Mouse (Mus musculus) hindbrain, embryonic 16.5 days (tissue): Measurements from ENCODE around the gene Sult1a1. TPM values are rescaled to one million over a fixed set of nuclear protein-coding genes. Genes with fewer than 3 reads are reported as not detected.
"Not testable (repeated sequence)": the region's sequence is repeated elsewhere in the genome, so short reads cannot be mapped to it uniquely, and the experiment has no call there.

Experiments used
- ATAC-seq: fragments of 200-750 bp; cut with Nextera tagmentation; 2 replicates; pipeline ENCODE4 v1.8.0; 2017; ENCODE audit warnings: moderate TSS enrichment, moderate library complexity
- H3K27ac ChIP-seq: fragments of 300-500 bp; sonication (generic); 2 replicates; pipeline ENCODE4 v1.5.1; 2014; ENCODE audit warnings: low read depth, mild to moderate bottlenecking, control low read depth, low read length, moderate library complexity
- H3K27me3 ChIP-seq: fragments of 300-500 bp; sonication (generic); replicated peaks from 2 replicates; pipeline ENCODE4 v1.6.1; 2014; ENCODE audit warnings: low read length; ENCODE audit not compliant: control insufficient read depth, insufficient read depth
- H3K36me3 ChIP-seq: fragments of 300-500 bp; sonication (generic); 2 replicates; pipeline ENCODE4 v1.6.1; 2014; ENCODE audit warnings: mild to moderate bottlenecking, low read length, moderate library complexity, mixed read lengths; ENCODE audit not compliant: control insufficient read depth, insufficient read depth
- H3K4me1 ChIP-seq: fragments of 300-500 bp; sonication (generic); 2 replicates; pipeline ENCODE4 v1.6.1; 2014; ENCODE audit warnings: low read depth, low read length; ENCODE audit not compliant: control insufficient read depth, insufficient read depth
- H3K4me2 ChIP-seq: fragments of 300-500 bp; sonication (generic); 2 replicates; pipeline ENCODE4 v1.6.1; 2014; ENCODE audit warnings: mild to moderate bottlenecking, low read length, control low read depth, moderate library complexity
- H3K4me3 ChIP-seq: fragments of 300-500 bp; sonication (generic); 2 replicates; pipeline ENCODE4 v1.5.1; 2014; ENCODE audit warnings: mild to moderate bottlenecking, low read length, control low read depth, moderate library complexity
- H3K9ac ChIP-seq: fragments of 300-500 bp; sonication (generic); 2 replicates; pipeline ENCODE4 v1.6.1; 2014; ENCODE audit warnings: low read depth, mild to moderate bottlenecking, control low read depth, low read length, moderate library complexity
- H3K9me3 ChIP-seq: fragments of 300-500 bp; sonication (generic); 2 replicates; pipeline ENCODE4 v1.6.1; 2014; ENCODE audit warnings: mild to moderate bottlenecking, low read length, moderate library complexity; ENCODE audit not compliant: control insufficient read depth
- WGBS: fragments of 180-500 bp; shearing (Covaris S2); extraction: QIAGEN DNeasy Blood & Tissue Kit; methylation state at CpG from one replicate; pipeline ENCODE4 v1.1.7; 2014; 5-methylcytosine and 5-hydroxymethylcytosine counted together
- polyA plus RNA-seq: library from polyadenylated mRNA; unstranded; fragments of >200 nt; fragmentation: Nextera tagmentation; extraction: Ambion mirVana; gene quantifications from 2 replicates; pipeline ENCODE4 v1.2.1, GENCODE M21; 2015

Sult1a1 gene
- polyA plus RNA-seq, 1 experiment from 2014 or later: 12.0 TPM

GRCm38 (mm10) chr7:126644345-126644744 is 31.9 kb downstream of the Sult1a1 start:
- 74% methylated on average over 3 of the region's 3 CpGs for WGBS
- no peak for ATAC-seq
- H3K27me3 ChIP-seq: no peaks in the 10 kb centered on the region

DNA sequence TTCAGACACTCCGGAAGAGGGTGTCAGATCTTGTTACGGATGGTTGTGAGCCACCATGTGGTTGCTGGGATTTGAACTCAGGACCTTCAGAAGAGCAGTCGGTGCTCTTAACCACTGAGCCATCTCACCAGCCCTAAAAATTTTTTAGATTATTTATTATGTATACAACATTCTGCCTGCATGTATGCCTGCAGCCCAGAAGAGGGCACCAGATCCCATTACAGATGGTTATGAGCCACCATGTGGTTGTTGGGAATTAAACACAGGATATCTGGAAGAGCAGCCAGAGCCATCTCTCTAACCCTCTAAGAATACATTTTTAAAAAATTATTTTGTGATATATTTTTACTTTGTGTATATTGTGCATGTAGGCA is 33.0 kb downstream of the Sult1a1 start:
- 79% methylated on average over 3 of the region's 3 CpGs for WGBS
- H3K9ac ChIP-seq, H3K4me2 ChIP-seq, H3K36me3 ChIP-seq, H3K9me3 ChIP-seq, H3K27ac ChIP-seq, H3K27me3 ChIP-seq, H3K4me3 ChIP-seq, H3K4me1 ChIP-seq, ATAC-seq: not testable (repeated sequence)

More at GRCm38 (mm10) chr7:126644345-126644744, 31.9 kb downstream of the Sult1a1 start:
- Histone ChIP-seq H3K9me3 (no peaks in the 10 kb centered on the region), H3K36me3 (no peaks in the 10 kb centered on the region), H3K4me1 (peaks cover 4% of the 10 kb centered on the region; the same call in 1 of the 2 replicates), H3K4me3 (no peak overlapping the region), H3K4me2 (no peak overlapping the region), H3K27ac (no peak overlapping the region), H3K9ac (no peak overlapping the region)

GRCm38 (mm10) chr7:126642545-126643243 is 33.5 kb downstream of the Sult1a1 start:
- Histone ChIP-seq H3K9ac (no peak overlapping the region), H3K36me3 (no peaks in the 10 kb centered on the region), H3K27ac (no peak overlapping the region), H3K4me3 (no peak overlapping the region), H3K9me3 (no peaks in the 10 kb centered on the region), H3K4me1 (no peaks in the 10 kb centered on the region), H3K4me2 (no peak overlapping the region), H3K27me3 (no peaks in the 10 kb centered on the region)
- WGBS: 69% methylated on average over 5 of the region's 5 CpGs
- no peak for ATAC-seq

DNA sequence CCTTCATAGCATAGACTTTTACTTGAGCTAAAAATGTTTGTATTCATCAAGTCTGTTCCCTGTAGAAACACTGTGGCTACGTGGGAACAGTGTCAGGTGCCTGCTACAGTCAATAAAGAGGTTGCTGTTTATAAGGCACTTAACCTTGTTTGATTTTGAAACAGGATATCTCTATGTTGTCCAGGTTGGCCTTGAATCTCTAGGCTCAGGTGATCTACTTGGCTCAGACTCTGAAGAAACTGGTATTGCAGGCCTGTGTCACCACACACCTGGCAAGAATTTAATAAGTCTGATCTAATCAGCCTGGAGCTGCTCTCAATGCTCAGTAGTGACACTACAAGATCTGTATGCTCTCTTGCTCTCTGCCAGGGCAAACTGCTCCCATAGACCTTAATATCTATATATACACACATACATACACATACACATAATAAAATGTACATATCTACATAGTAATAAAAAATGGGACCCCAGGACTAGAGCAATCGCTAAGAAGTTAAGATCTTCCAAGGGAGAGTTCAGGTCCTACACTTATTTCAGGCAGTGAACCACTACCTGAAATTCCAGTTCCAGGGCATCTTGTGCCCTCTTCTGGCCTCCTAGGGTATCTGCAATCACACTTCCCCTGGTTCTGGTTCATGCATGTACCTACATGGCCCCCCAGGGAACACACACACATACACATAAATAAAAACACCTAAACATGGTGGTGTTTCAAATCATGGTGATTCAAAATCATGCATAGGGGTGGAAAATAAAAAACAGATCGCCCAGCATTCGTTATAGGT is 39.3 kb downstream of the Sult1a1 start:
- no peak overlapping the region for H3K27ac ChIP-seq
- 20% methylated on average over 4 of the region's 4 CpGs for WGBS
- no peak overlapping the region for H3K9ac ChIP-seq
- H3K4me3 ChIP-seq: no peak overlapping the region
- H3K4me1 ChIP-seq: no peaks in the 10 kb centered on the region
- no peak for ATAC-seq
- H3K9me3 ChIP-seq: no peaks in the 10 kb centered on the region
- H3K4me2 ChIP-seq: no peak overlapping the region
- H3K36me3 ChIP-seq: no peaks in the 10 kb centered on the region
- no peaks in the 10 kb centered on the region for H3K27me3 ChIP-seq

DNA sequence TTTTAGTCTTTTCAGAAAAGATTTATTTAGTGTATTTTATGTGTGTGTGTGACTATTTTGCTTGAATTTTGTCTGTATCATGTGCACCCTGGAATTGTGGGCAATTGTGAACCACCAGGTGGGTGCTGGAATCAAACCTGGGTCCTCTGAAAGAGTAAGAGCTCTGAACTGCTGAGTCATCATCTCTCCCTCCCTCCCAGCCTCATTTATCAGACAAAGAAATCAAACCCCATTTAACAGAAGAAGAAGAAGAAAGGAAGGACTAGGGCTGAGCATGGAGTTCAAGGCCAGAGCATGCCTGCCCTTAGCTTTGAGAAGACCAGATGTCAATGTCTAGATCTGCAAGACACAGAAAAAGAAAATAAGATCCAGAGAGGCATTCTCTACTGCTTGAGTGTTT is 40.9 kb downstream of the Sult1a1 start:
- H3K4me3 ChIP-seq: no peak overlapping the region
- H3K36me3 ChIP-seq: no peaks in the 10 kb centered on the region
- H3K9me3 ChIP-seq: no peaks in the 10 kb centered on the region
- H3K4me1 ChIP-seq: no peaks in the 10 kb centered on the region
- H3K4me2 ChIP-seq: no peak overlapping the region
- no peak overlapping the region for H3K27ac ChIP-seq
- no peak for ATAC-seq
- no peak overlapping the region for H3K9ac ChIP-seq
- H3K27me3 ChIP-seq: no peaks in the 10 kb centered on the region

DNA sequence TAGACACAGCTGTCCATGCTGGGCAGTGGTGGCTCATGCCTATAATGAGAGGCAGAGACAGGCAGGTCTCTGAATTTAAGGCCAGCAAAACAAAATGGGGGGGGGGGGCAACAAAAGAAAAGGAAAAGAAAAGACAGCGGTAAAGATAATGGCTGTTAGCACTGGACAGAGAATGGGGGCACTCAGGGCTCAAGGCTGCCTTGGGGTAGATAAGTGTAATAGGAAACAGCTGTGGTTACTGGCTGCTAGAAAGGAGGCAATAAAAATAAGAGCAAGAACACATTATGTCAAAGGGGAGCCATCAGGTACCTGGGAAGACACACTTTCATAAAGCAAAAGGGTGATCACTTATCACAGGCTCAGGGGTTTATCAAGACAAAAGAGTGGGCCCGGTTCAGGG is 43.8 kb downstream of the Sult1a1 start:
- 86% methylated on average over 2 of the region's 2 CpGs for WGBS
- H3K4me3 ChIP-seq: no peak overlapping the region
- ATAC-seq: no peak
- no peaks in the 10 kb centered on the region for H3K4me1 ChIP-seq
- no peaks in the 10 kb centered on the region for H3K36me3 ChIP-seq
- H3K27ac ChIP-seq: no peak overlapping the region
- H3K9me3 ChIP-seq: no peaks in the 10 kb centered on the region
- no peak overlapping the region for H3K9ac ChIP-seq
- no peaks in the 10 kb centered on the region for H3K27me3 ChIP-seq
- H3K4me2 ChIP-seq: no peak overlapping the region

DNA sequence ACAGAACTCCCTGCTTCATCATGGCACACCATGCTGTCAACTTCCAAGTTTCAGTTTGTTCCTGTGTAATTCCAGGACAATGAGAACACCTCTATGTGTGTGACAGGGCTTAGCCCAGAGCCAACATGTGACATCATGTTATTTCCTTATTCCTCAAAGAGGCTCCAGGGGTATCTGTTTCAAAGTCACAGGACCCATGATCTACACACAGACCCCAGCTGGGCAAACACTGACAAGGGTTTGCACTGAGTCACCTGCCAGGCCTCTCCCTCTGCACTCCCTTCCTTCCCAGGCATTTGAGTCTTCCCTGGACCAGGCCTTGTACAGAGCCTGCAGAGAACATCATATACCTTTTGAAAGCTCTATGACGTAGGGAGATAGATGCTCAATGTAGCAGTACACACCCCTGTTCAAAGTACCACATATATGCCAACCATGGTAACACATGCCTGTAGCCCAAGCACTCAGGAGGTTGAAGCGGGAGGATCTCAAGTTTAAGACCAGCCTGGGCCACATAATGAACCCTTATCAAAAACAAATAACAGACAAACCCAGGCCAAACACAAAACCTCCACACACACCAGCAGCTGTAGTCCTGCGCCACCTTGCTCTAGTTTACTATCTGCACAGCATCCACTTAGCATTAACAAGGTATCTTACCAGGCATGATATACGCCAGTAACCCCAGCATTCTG is 45.3 kb downstream of the Sult1a1 start, which contains the start of gene Nupr1:
Gene Nupr1 (minus strand): TSS at position 38 of the 695 bp plus-strand sequence.
- no peak within 1 kb of the TSS for H3K9ac ChIP-seq
- H3K27ac ChIP-seq: no peak within 1 kb of the TSS
- H3K9me3 ChIP-seq: no peaks in the 10 kb centered on the region
- no peak for ATAC-seq
- no peaks in the 10 kb centered on the region for H3K4me1 ChIP-seq
- H3K4me3 ChIP-seq: no peak within 1 kb of the TSS
- no peak within 1 kb of the TSS for H3K4me2 ChIP-seq
- 93% methylated on average over 4 of the region's 4 CpGs for WGBS
- H3K36me3 ChIP-seq: no peaks in the 10 kb centered on the region
- H3K27me3 ChIP-seq: no peaks in the 10 kb centered on the region

GRCm38 (mm10) chr7:126629915-126630314 is 46.3 kb downstream of the Sult1a1 start:
- Histone ChIP-seq H3K27me3 (no peaks in the 10 kb centered on the region), H3K9me3 (no peaks in the 10 kb centered on the region), H3K4me3 (no peak overlapping the region), H3K4me1 (no peaks in the 10 kb centered on the region), H3K27ac (no peak overlapping the region), H3K36me3 (no peaks in the 10 kb centered on the region), H3K9ac (no peak overlapping the region), H3K4me2 (no peak overlapping the region)
- no peak for ATAC-seq
- 26% methylated on average over 3 of the region's 3 CpGs for WGBS

DNA sequence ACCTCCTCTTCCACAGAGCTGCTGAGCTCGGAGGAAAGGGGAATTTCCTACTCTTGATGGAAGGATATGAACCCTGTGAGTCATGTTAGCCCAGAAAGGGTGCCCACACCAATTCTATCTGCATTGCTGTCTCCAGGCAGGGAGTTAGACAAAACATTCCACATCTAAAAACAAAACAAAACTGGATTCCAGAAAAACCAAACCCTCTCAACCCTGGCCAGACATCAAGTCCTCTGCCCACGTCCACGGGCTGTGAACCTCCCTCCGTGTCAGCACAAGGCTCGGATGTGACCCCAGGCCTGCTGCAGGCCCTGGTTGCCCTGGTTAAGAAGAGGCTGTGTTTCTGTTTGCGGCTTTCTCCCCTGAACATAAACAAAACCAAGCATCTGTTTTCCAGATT is 48.1 kb downstream of the Sult1a1 start:
- Histone ChIP-seq H3K9me3 (no peaks in the 10 kb centered on the region), H3K4me1 (no peaks in the 10 kb centered on the region), H3K27me3 (no peaks in the 10 kb centered on the region), H3K36me3 (no peaks in the 10 kb centered on the region), H3K4me2 (no peak overlapping the region), H3K9ac (no peak overlapping the region), H3K4me3 (no peak overlapping the region), H3K27ac (no peak overlapping the region)
- WGBS: 68% methylated on average over 6 of the region's 6 CpGs
- no peak for ATAC-seq
